Mouse (Mus musculus) regulatory T cell (primary cell): ENCODE results near the gene Sars.

Experiments
- in situ Hi-C: fragments of 300-600 bp; cut with MboI, MseI; formaldehyde crosslinking; loops from one replicate; pipeline ENCODE4 v1.15.1; 2025; ENCODE audit warnings: high pct_unique_total_duplicates

Sars gene

DNA sequence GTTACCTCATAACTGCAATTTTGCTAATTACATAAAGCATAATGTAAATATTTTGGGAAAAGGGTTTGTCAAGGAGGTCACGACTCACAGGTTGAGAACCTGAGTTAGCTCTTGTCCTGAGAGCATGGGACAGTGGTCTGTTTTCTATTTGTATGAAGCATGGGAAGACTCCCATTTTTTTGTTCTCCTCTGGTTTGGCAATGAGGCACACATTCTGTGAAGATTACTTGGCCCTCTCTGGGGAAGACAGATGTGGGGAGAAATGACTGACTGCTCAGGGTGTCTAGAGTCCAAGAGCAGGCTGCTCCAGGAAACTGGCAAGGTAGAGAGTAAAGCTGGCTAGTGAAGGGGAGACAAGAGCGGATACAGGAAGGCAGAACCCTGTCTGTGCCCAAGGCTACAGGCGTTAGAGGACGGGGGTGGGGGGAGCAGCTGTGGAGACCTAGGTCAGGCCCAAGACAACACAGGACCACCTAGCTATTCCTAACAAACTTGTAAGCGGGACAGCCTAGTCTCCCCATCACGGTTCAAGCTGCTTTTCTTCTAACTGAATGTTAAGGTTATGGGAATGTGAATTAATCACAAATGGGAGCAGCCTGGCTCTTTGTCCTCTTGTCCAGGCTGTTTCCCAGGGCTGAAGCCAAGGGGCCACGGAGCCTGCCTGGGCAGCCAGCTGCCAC is 19.9 kb downstream of the Sars start:
- in situ Hi-C loops, result no loop called here

DNA sequence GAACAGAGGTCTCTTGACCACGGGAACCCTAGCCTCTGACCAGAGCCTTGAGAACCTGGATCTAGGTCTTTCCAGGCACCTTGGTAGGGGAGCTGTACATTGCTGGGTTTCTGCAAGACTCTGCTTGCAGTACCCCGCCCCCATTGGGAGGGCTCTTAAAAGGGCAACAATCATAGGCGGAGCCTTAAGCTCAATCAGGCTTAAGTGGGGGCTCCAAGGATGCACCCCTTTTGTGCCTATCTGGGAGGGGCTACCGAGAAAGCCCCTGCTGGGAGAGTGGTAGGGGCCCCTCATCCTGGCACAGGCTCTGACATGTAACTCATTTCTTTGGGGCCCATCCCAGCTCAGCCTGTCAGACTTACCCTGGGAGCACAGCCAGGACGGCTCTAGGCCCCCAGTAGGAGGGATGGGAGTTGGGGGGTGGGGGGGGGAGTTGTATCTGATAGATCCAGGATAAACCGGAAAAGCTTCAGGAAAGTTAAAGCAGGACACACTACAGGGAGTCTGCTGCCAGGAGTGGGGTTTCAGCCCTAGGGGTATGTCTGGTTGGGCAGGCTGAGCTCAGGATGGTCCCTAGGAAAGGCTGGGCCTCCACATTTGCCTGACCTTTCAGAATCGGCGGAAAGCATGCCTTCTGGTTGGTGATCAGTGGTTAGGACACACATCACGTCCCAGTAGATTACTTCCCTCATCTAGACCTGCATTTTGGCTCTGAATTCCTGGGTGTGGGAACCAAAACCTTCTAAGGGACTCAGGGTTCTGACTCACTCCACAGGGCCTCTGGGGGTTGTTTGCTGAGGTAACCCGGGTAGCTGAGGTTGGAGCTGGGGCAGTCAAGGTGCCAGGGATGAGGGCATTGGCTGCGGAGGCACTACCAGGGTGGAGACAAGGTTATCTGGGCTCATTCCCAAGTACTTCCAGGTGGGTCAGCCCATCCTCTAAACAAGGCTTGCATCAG is 20.9 kb downstream of the Sars start:
- in situ Hi-C loops, result no loop called here

DNA sequence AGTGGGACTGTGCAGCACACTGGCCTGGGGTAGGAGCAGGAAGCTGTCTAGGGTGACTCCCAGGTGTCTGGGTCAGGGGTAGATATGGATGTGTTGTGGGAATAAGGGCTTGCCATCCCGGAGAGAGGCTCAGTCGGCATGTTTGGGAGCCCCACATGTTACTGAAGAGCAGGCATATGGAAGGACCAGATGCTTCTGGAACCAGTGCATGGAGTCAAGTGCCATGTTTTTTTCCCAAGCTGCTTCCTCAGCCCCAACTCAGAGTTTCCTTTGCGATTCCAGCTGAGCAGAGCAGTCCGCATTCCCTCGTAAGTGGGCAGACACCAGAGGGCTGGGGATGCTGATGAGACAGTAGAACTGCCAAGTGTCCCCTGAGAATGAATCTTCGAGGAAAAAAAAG is 22.0 kb downstream of the Sars start:
- in situ Hi-C loops, result no loop called here

DNA sequence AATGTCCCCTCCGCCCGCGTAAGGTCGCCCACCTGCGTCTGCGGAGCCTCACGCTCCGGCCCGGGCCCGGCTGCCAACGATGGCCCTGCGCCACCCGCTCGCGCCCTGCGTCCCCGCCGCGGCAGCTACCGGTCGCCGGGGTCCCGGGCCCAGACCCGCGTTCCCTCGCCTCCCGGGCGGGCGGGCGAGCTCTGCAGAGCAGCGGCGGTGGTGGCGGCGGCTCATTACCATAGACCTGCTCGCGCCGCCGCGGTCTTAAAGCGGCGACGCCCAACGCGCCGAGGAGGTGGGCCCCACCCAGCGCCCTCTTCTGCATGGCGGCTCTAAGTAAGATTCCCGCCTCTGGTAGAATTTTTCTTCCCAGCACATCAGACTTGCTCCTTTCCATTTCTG is 29.2 kb downstream of the Sars start:
- in situ Hi-C loops, result no loop called here

DNA sequence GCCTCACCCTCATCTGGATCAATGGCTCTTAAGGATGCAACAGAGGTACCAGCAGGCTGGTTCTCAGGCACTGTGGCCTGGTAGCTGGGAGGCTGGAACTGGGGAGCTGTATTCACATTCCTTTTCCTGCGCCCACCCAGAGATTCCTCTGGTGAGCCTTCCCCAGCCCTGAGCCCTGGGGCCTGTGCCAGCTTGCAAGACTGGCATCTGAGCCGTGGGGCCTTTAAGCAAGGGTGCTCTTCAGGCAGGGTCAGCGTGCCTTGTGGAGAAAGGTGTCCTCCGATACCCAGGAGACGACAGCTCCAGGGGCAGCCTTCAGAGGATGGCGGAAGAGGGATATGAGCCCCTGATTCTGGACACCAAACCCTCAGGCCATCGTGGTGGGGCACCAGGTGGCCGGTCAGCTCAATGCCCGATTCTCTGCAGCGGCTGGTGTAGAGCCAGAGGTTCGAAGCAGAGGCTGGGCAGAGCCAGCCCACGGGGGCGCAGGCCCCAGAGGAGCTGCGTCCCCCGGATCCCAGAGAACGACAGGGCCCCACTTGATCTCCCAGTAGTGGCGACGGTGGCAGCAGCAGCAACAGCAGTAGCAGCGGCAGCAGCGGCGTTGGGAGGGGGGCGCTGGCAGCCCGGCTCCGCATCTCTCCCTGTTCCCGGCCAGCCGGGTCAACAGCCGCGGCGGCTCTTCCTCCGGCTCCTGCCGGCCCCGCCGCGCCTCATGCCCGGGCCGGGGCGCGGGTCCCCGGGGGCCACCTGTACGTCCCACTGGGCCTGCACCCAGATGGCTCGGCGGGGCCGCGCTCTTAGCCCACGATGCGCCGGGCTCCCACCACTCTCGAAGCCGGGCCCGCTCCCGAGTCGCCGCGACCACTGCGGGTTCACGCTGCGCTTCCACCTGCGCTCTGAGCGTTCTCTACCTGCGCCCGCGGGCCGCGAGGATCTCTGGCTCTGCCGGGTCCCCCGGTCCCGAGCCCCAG is 29.9 kb downstream of the Sars start, which contains the start of gene Celsr2:
Gene Celsr2 (minus strand): TSS at position 696 of the 974 bp plus-strand sequence.
- in situ Hi-C loops, result no loop called here

DNA sequence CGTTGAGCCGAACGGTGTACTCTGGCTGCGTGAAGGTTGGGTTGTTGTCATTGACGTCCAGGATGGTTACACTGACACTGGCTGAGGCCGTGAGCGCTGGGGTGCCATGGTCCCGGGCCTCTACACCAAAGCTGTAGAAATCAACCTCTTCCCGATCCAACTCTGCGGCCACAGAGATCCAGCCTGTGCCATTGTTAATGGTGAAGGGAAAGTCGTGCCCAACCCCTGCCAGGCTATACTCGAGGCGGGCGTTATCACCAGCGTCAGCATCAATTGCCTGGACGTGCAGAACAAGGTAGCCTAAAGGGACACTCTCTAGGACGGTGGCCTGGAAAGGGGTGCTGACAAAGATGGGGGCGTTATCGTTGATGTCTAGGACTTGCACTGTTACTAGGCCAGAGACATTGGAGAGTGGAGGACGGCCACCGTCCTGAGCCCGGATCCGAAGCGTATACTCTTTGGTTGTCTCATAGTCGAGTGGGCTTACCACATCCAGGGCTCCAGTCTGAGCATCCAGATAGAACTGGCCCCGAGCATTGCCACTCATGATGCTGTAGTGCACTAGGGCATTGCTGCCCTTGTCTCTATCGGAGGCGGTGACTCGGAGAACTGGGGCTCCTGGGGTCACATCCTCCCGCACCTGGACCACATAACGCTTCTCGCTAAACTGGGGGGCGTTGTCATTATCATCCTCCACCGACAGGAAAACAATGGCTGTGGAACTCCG is 31.2 kb downstream of the Sars start:
- in situ Hi-C loops, result no loop called here

DNA sequence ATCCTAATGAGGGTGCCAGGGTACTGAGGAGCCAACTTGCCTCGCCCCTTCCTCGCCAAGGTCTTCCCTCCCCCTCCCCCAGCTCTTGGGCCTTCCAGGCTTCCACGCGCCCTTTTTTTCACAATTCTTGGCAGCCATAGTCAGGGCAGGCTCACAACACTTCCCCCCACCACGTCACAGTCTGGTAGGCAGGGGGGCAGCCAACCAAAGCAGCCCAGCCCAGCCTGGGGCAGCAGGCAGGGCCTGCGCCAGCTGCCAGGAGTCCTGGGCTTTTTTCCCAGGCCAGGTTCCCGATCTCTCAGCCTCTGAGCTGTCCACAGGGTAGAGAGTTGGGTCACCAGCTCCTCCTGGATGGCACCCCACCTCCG is 33.3 kb downstream of the Sars start:
- in situ Hi-C loops, result no loop called here

DNA sequence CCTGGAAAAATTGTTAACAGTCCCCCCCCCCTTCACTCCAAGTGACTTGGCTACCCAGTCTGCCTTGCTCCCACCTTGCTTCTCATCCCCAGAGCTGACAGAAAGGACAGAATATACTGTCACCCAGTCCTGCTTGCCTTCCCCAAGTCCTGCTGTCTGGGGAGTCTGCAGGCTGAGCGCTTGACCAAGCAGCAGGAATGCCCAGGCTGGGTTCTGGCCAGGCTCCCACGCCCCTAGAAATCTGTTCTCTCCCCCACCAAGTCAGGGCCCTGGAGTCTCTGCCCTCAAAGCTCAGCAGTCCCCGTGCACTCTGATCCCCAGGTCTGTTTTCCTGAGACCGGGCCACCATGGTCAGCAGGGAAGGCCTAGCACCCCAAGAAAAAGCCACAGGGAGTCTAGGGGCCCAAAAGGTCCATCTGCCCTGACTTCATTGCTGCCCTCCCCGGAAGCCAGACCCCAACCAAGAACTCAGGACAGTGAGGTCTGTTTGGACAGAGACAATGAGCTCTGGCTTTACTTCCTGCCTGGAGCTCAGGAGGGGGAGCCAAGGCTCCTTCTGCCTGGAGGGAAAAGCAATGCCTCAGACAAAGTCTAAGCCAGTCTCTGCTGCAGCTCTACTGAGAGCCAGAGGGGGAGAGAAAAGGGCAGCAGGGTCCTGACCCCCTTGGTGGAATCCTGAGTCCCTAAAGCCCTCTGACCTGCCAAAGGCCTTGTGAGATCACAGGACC is 33.8 kb downstream of the Sars start:
- in situ Hi-C loops, result no loop called here

DNA sequence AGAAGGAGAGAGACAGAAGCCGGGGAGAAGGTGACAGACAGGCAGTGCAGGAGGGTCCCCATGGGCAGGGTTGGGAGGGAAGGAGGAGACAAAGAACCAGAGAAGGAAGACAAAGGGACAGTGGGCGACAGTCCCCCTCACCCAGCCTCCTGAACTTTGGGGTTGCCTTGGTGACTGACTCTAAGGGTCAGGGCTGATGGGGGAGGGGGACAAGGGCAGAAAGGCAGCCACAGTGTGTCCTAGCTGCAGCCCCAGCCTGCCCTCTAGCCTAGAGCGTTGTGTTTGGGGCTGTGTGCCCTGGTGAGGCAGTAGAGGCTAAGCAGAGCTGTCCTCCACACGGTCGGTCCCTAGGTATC is 34.7 kb downstream of the Sars start:
- in situ Hi-C loops, result no loop called here

DNA sequence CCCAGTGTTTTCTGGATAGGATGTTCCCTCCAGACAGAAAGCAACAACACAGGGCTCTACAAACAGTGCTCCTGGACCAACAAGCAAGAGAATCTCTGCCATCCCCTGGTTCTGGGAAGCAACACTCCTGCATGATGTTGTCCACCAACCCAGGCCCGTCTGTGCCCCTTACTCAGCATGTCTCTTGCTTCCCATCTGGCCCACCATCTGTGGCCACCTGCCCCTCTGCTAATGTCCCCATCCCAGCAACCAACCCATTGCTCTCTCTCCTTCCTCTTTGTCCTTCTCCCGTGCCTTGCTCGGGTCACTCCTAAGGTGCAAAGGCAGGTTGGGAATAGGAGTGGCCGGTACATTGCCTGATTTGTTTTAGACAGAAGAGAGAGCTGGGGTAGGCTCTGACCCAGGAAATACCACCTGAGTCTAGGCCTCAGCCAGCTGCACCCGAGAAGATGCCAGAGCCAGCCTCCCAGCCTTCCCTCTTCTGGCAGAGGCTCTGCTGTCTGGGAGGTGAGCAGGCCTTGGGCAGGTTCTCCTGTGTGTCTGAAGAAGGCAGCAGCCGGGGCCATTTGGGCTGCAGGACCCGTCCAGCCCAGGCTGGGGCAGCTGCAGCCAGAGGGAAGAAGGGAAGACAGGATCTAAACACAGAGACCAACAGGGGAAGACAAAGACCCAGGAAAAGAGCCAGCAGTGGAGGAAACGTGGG is 35.2 kb downstream of the Sars start:
- in situ Hi-C loops, result loop anchor here (10.0 kb wide), 1 partner anchor 495 kb away; no protein-coding TSS in a partner anchor

DNA sequence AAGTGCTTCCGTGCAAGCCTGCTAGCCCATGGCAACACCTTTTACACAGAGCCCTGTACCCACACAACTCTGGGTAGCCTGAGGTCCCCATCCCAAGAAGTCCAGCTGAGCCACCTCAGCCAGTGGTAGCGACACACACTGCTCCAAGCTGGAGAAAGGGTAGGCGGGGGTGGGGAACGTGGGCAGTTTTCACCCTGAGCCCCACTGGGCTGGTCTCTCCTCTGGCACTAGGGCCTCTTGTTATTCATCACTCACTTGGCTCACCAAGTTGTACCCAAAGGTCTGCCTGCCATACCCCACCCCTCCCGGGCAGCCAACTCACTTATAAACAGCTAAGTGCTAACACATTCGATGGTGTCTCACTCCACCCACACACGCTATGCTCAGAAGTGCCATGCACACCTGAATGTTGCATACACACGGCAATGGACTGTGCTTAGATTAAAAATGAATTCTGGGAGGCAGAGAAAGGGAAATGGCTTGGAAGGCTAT is 36.4 kb downstream of the Sars start:
- in situ Hi-C loops, result loop anchor here (10.0 kb wide), 1 partner anchor 496 kb away; no protein-coding TSS in a partner anchor

DNA sequence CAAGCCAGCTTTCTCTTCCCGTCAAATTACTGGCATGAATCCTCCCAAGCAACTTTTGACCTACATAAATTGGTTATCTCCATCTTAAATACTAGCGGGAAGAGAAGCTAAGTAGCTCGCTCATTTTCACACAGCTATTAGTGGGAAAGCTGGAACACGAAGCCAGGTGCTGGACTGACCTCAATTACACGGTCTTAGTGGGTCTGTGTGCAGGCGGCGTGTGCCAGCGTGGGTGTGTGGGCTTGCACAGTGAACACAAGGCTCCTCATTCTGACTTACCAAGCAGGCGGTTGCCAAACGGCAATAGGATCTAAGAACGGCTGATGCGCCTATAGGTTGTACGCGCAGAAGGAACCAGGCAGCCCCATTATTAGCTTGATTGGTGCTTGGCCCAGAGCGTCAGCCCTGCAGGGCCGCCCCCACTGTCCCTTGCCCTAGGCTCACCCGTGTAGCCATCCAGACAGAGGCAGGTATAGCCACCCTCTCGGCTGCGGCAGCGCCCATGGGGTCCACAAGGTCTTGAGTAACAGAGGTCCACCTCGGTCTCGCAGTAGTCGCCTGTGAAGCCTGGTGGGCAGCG is 38.6 kb downstream of the Sars start:
- in situ Hi-C loops, result loop anchor here (10.0 kb wide), 1 partner anchor 498 kb away; no protein-coding TSS in a partner anchor

DNA sequence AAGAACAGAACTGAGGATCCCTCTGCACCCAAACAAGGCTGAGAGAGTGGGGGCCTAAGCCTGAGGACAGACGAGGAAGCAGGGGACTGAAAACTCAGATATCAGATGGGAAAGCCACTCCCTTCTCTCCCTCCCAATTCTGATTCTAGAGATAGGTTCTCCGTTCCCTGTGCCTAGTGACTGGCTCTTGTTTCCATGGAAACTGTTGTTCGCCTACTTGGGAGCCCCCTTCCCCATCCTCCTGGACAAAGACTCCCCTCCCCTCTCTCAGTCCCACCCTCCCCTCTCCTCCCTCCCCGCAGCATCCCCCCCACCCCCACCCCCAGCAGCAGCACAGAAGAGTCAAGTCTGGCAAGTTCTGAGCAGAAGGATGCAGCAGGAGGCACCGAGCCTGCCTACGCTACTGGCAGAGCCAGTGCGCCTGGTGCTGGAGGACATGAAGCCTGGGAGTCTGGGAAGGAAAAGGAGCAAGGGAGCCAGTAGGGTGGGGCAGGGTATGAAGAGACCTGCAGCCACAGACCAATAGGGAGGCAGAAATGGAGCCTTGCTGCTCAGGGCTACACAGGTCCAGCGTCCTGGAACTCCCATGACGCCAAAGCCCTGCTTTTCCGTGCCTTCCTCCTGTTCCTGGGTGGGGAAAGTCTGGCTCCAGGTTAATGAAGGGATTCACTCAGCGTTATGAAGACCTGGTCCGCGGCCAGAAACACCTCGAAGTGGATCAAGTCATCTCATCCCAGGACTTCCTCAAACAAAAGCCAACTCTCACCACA is 39.3 kb downstream of the Sars start:
- in situ Hi-C loops, result loop anchor here (10.0 kb wide), 1 partner anchor 499 kb away; no protein-coding TSS in a partner anchor

DNA sequence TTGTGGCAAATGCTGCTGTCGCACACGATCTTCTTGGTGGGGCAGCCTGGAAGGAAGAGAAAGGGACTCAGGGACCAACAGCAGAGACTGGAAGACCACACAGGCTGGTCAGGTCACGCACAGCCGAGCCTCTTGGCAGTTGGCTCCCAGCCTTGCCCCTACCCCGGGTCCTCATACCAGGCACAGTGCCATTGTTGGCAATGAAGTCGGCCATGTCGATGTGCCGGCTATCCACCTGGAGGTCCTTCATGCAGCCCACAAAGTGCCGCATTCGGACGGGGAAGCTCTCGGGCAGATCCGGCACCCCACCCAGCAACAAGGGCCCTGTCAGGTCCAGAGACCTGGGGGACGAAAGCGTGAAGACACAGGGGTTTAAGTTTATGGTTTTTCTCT is 42.5 kb downstream of the Sars start:
- in situ Hi-C loops, result loop anchor here (5.0 to 10.0 kb wide), 2 partner anchors 160 to 502 kb away; partner anchors contain the start of gene Tmem167b

DNA sequence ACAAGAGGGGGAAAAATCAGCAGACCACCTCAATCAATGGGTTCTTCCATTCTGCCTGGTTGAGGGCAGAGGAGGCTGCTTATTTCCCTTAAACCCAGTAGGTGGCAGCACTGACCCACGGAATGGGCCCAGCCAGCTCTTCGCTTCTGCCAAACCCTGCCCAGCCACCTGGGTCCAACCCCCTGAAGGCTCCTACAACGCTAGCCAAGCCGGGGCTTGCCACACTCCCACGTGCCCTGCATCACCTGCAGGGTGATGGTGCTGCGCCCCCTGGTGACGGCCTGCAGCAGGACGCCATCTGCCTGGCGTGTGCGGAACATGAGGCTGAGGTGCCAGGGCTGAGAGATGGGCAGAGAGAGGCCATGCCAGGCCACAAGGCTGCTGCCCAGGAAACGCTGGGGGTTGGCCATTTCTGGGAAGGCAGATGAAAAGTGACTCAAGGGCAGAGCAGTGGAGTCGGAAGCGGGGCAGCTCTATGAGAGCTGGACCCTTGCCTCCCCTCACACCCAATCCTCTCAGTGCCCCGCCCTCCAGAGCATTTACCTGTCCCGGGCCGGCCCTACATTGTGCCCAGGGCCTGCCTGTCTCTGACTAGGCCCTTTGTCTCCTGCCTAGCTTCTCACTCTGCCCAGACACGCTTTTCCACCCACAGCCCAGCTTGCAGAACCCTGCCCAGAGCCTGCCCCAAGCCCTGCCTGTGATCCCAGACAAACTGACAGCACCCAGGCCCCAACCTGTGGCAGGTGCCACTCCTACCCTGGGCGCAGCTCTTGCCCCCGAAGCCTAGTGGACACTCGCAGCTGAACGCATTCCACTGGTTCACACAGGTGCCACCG is 43.1 kb downstream of the Sars start:
- in situ Hi-C loops, result loop anchor here (5.0 to 10.0 kb wide), 2 partner anchors 160 to 503 kb away; partner anchors contain the start of gene Tmem167b

DNA sequence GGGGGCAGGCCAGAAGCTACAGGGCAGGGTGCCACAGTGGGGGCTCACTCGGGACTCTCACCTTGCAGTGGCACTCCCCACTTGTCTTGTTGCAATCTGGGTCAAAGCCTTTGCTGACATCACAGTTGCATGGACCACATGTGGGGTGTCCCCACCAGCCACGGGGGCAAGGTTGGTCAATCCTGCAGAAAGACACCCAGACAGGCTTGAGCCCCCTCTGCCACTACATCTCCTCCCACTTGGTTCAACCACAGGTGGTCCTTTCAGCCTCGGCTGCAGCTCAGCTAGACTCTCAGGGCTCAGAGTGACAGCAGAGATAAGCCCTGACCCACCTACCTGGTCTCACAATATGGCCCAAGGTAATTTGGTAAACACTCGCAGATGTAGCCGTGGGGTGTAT is 44.6 kb downstream of the Sars start:
- in situ Hi-C loops, result loop anchor here (5.0 to 10.0 kb wide), 2 partner anchors 162 to 504 kb away; partner anchors contain the start of gene Tmem167b

DNA sequence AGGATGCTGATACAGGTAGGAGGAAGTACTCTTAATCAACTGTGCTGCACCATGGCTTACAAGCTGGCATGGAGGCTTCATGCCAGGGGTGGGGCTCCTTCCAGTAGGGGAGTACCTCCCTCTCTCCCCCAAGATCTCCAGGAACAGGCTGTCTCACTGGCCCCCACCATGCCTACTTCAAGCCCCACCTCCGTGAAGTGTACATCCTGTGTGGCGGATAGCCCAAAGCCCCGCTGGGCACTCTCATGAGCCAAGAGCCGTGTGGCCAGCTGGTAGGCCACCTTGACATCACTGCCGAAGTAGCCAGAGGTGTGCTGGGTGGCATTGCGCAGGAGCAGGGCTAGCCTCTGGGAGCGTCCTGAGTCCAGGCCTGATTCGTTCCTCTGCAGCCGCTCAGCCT is 46.7 kb downstream of the Sars start:
- in situ Hi-C loops, result no loop called here
